Mouse (Mus musculus) bone marrow macrophage, adult 2 months (primary cell): Measurements from ENCODE around the gene Kank2. TPM values are rescaled to one million over a fixed set of nuclear protein-coding genes. Genes with fewer than 3 reads are reported as not detected.
"Not testable (repeated sequence)": the region's sequence is repeated elsewhere in the genome, so short reads cannot be mapped to it uniquely, and the experiment has no call there.

Source experiments
- H3K27ac ChIP-seq: 2 replicates; pipeline ENCODE4 v1.5.1; 2012; ENCODE audit warnings: low read depth, low read length; ENCODE audit not compliant: insufficient read depth
- H3K4me1 ChIP-seq: 2 replicates; pipeline ENCODE4 v1.6.1; 2012; ENCODE audit warnings: low read length; ENCODE audit not compliant: control insufficient read depth, insufficient read depth
- H3K4me3 ChIP-seq: 2 replicates; pipeline ENCODE4 v1.5.1; 2012; ENCODE audit warnings: mild to moderate bottlenecking, low read length, moderate library complexity; ENCODE audit not compliant: insufficient read depth
- CTCF ChIP-seq: IDR thresholded peaks from 2 replicates; pipeline ENCODE4 v1.5.1; 2012; ENCODE audit warnings: low read depth, mild to moderate bottlenecking, low read length, moderate library complexity
- POLR2A ChIP-seq: IDR thresholded peaks from 2 replicates; pipeline ENCODE4 v1.6.1; 2012; ENCODE audit warnings: mild to moderate bottlenecking, low read depth, low read length, borderline replicate concordance
- polyA plus RNA-seq: library from polyadenylated mRNA; stranded (reverse); fragments of >200 nt; gene quantifications from 2 replicates; pipeline ENCODE4 v1.2.4, GENCODE M21; 2012; ENCODE audit not compliant: missing spikeins, insufficient read depth, insufficient read length

Kank2 gene
- polyA plus RNA-seq, 1 experiment: 12.3 TPM

- TF ChIP-seq CTCF: no peak
- TF ChIP-seq POLR2A: no peak
- H3K4me3 ChIP-seq: no peak overlapping the region
- H3K4me1 ChIP-seq: peaks cover 25% of the 10 kb centered on the region
- H3K27ac ChIP-seq: no peak overlapping the region
These were observed 2.6 kb upstream of the Kank2 start for GRCm38 (mm10) chr9:21801121-21801520.

DNA sequence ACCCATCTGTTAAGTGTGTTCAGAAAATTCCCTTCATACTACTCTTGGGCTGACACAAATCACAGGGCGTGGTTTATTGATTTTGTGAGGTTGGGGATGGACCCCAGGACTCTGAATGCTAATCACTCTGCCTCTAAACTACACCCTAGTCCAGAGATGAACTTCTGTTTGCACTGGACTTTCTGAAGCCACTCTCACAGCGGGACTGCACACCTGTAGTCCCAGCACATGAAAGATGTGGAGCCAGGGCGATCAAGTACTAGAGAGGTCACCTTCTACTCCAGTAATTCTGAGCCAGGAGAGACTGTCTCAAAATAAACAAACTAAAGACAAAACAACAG, 436 bp upstream of the Kank2 start:
- no peak overlapping the region for H3K27ac ChIP-seq
- H3K4me1 ChIP-seq: peaks cover 17% of the 10 kb centered on the region
- peak overlapping the region; percentile 86 for H3K4me3 ChIP-seq
- TF ChIP-seq POLR2A (no peak), CTCF (no peak)

GRCm38 (mm10) chr9:21797921-21798344, 611 bp downstream of the Kank2 start:
- Histone ChIP-seq H3K27ac (no peak overlapping the region), H3K4me1 (peaks cover 15% of the 10 kb centered on the region), H3K4me3 (peak overlapping the region; percentile 86)
- no peak for TF ChIP-seq CTCF
- TF ChIP-seq POLR2A: no peak

- Histone ChIP-seq H3K27ac (no peak overlapping the region), H3K4me1 (peaks cover 23% of the 10 kb centered on the region), H3K4me3 (no peak overlapping the region)
- no peak for TF ChIP-seq POLR2A
- TF ChIP-seq CTCF: no peak
These were observed 1.6 kb downstream of the Kank2 start for GRCm38 (mm10) chr9:21796919-21797318.

- TF ChIP-seq CTCF (no peak), POLR2A (no peak)
- Histone ChIP-seq H3K27ac (no peak overlapping the region), H3K4me3 (no peak overlapping the region), H3K4me1 (peaks cover 23% of the 10 kb centered on the region)
These were observed 2.3 kb downstream of the Kank2 start for GRCm38 (mm10) chr9:21796259-21796658.

DNA sequence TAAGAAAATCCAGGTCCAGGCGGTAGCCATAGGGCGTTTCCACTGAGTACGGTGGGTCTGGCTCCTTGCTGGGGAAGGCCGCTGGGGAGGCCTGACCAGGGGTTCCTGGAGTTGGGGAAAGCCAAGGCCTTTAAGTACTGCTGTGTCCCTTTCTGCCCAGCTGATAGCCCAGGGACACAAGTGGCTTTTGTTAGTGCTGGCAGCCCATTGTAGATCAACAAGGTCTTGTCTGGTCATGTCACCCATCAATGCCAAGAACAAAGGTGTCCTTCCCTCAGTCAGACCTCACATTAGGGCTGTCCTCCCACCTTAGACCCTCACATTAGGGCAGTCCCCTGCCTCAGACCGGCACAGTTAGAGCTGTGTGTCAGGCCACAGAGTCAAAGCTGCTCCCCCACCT, 3.0 kb downstream of the Kank2 start:
- Histone ChIP-seq H3K4me3 (no peak overlapping the region), H3K4me1 (peaks cover 23% of the 10 kb centered on the region), H3K27ac (no peak overlapping the region)
- no peak for TF ChIP-seq POLR2A
- TF ChIP-seq CTCF: no peak

DNA sequence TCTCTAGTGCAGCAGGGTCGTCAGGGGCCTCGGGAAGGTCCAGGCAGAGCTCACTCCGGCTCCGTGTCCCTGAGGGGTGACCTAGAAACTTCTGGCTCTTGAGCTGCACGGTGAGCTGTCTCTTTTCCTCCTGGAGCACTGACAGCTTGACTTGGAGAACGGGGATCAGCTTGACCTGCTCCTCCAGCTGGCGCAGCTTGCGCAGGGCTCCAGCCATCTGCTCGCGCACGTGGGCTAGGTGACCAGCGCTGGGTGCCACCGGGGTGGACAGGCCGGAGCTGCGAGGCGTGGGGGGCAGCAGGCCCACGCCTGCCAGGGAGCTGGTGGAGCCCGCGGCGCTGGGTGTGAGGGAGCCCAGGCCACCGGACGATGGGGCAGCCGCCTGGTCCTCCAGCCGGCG, 3.6 kb downstream of the Kank2 start:
- Histone ChIP-seq H3K27ac (no peak overlapping the region), H3K4me1 (peaks cover 23% of the 10 kb centered on the region), H3K4me3 (no peak overlapping the region)
- no peak for TF ChIP-seq POLR2A

- Histone ChIP-seq H3K4me1 (peaks cover 23% of the 10 kb centered on the region), H3K4me3 (no peak overlapping the region), H3K27ac (no peak overlapping the region)
- no peak for TF ChIP-seq CTCF
- TF ChIP-seq POLR2A: no peak
These were observed 4.2 kb downstream of the Kank2 start for GRCm38 (mm10) chr9:21794344-21794834.

GRCm38 (mm10) chr9:21793507-21793906, 5.0 kb downstream of the Kank2 start:
- not testable (repeated sequence) for H3K27ac ChIP-seq, H3K4me3 ChIP-seq
- peaks cover 19% of the 10 kb centered on the region for H3K4me1 ChIP-seq

- H3K27ac ChIP-seq: peak overlapping the region; percentile 38; the same call in 1 of the 2 replicates
- H3K4me3 ChIP-seq: no peak overlapping the region
- TF ChIP-seq POLR2A (no peak), CTCF (no peak)
- H3K4me1 ChIP-seq: peaks cover 19% of the 10 kb centered on the region
These were observed 5.9 kb downstream of the Kank2 start for GRCm38 (mm10) chr9:21792644-21793043.

GRCm38 (mm10) chr9:21791861-21792260, 6.7 kb downstream of the Kank2 start:
- H3K4me3 ChIP-seq: no peak overlapping the region
- peaks cover 17% of the 10 kb centered on the region for H3K4me1 ChIP-seq
- H3K27ac ChIP-seq: no peak overlapping the region
- TF ChIP-seq POLR2A (no peak), CTCF (no peak)
